Mouse (Mus musculus): Measurements from ENCODE around the gene Slco2a1. TPM values are rescaled to one million over a fixed set of nuclear protein-coding genes. Genes with fewer than 3 reads are reported as not detected.

The Slco2a1 gene
- total and polyA plus RNA-seq, 2 experiments from 2014 or later, result 5.7 to 10.2 TPM

DNA sequence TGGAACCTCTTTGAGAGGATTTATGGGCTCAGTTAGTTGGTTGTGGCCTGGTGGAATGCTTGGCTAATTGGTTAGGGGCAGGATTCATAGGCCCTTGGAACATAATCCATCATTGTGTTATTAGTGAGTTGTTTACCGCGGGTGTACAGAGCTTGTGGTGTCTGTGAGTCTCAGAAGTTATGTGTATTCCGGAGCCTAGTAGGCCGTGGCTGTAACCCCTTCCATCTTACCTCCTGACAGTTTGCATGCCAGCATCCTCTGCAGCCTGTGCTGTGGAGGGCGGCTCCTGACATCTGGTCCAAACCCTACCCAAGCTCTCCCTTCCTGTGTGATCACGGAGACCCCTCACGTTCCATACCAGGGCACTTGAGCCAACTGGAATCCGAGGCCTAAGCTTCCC is 125.8 kb downstream of the Slco2a1 start:
- no peak overlapping the region for H3K4me3 ChIP-seq (ENCODE audit: low read depth, low read length)
- H3K36me3 ChIP-seq (replicated peaks; ENCODE audit: control insufficient read depth, insufficient read depth, low read length), result no peaks in the 10 kb centered on the region
- DNase-seq (ENCODE audit: low spot score), result no peak
- peaks cover 5% of the 10 kb centered on the region; the same call in 1 of the 2 replicates for H3K4me1 ChIP-seq (ENCODE audit: control insufficient read depth, insufficient read depth)
- no peak for TF ChIP-seq CTCF (IDR thresholded peaks at IDR 0.05; ENCODE audit: low read depth)
- no peak for TF ChIP-seq EP300 (IDR thresholded peaks at IDR 0.05; ENCODE audit: low read depth)
- no peak overlapping the region for H3K4me2 ChIP-seq (ENCODE audit: low read depth, low read length)
- 85% methylated on average over 8 of the region's 8 CpGs for WGBS
- H3K9me3 ChIP-seq (replicated peaks; ENCODE audit: control insufficient read depth, low read length), result no peaks in the 10 kb centered on the region
- H3K9ac ChIP-seq (replicated peaks; ENCODE audit: low read depth, low read length), result no peak overlapping the region
- peaks cover 42% of the 10 kb centered on the region for H3K27me3 ChIP-seq (ENCODE audit: control insufficient read depth, insufficient read depth, low read length)
- ATAC-seq (ENCODE audit: insufficient read depth, low read depth), result no peak
- no peak overlapping the region for H3K27ac ChIP-seq (ENCODE audit: low read depth)

DNA sequence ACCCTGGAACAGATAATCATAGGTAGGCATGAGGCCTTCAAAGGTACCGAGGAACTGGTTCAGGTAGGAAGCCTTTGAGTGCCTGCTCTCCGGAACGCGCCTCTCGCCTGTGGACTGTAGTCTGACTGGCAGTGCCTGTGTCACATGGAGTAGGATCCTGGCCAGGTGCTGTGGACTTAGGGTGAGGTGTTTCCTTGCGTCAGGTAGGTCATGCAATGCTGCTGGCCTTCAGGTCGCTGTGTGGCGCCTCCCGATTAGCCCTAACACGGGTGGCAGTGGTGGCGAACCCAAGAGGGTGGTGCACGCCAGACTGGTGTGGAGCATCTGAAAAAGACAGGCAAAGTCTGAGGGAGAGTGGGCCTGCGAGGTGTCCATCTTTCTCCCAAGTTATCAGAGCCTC is 126.4 kb downstream of the Slco2a1 start:
- Histone ChIP-seq H3K27me3 (ENCODE audit: control insufficient read depth, insufficient read depth, low read length) (peaks cover 41% of the 10 kb centered on the region), H3K9ac (replicated peaks; ENCODE audit: low read depth, low read length) (no peak overlapping the region), H3K4me3 (ENCODE audit: low read depth, low read length) (no peak overlapping the region), H3K4me2 (ENCODE audit: low read depth, low read length) (no peak overlapping the region), H3K4me1 (ENCODE audit: control insufficient read depth, insufficient read depth) (peaks cover 5% of the 10 kb centered on the region; the same call in 1 of the 2 replicates), H3K36me3 (replicated peaks; ENCODE audit: control insufficient read depth, insufficient read depth, low read length) (no peaks in the 10 kb centered on the region), H3K9me3 (replicated peaks; ENCODE audit: control insufficient read depth, low read length) (no peaks in the 10 kb centered on the region), H3K27ac (ENCODE audit: low read depth) (no peak overlapping the region)
- WGBS, result 90% methylated on average over 13 of the region's 13 CpGs
- TF ChIP-seq EP300 (IDR thresholded peaks at IDR 0.05; ENCODE audit: low read depth), result no peak
- no peak for TF ChIP-seq CTCF (IDR thresholded peaks at IDR 0.05; ENCODE audit: low read depth)
- DNase-seq (ENCODE audit: low spot score), result no peak
- no peak for ATAC-seq (ENCODE audit: insufficient read depth, low read depth)

DNA sequence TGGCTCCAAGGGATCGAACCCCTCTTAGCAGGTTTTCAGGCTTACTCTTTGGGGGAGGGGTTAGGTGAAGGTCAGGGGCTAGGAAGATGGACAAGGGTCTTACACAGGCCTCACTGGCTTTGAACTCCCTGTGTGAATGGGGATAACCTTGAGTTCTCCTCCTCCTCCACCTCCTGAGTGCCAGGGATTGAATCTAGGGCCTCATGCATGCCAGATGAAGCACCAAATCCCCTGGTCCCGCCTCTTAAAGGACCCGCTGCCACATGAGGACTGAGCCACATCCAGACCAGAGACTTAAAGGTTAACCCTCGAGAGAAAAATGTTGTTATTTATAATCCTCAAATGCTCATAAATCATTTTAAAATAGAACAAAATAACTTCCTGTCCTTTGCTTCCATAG is 128.4 kb downstream of the Slco2a1 start:
- no peaks in the 10 kb centered on the region for H3K36me3 ChIP-seq (replicated peaks; ENCODE audit: control insufficient read depth, insufficient read depth, low read length)
- no peak overlapping the region for H3K4me3 ChIP-seq (ENCODE audit: low read depth, low read length)
- no peak for ATAC-seq (ENCODE audit: insufficient read depth, low read depth)
- H3K9ac ChIP-seq (replicated peaks; ENCODE audit: low read depth, low read length), result no peak overlapping the region
- H3K27ac ChIP-seq (ENCODE audit: low read depth), result no peak overlapping the region
- peaks cover 30% of the 10 kb centered on the region for H3K27me3 ChIP-seq (ENCODE audit: control insufficient read depth, insufficient read depth, low read length)
- TF ChIP-seq CTCF (IDR thresholded peaks at IDR 0.05; ENCODE audit: low read depth), result no peak
- TF ChIP-seq EP300 (IDR thresholded peaks at IDR 0.05; ENCODE audit: low read depth), result no peak
- H3K9me3 ChIP-seq (replicated peaks; ENCODE audit: control insufficient read depth, low read length), result no peaks in the 10 kb centered on the region
- 79% methylated on average over 4 of the region's 4 CpGs for WGBS
- no peak overlapping the region for H3K4me2 ChIP-seq (ENCODE audit: low read depth, low read length)
- no peaks in the 10 kb centered on the region for H3K4me1 ChIP-seq (ENCODE audit: control insufficient read depth, insufficient read depth)
- DNase-seq (ENCODE audit: low spot score), result no peak

DNA sequence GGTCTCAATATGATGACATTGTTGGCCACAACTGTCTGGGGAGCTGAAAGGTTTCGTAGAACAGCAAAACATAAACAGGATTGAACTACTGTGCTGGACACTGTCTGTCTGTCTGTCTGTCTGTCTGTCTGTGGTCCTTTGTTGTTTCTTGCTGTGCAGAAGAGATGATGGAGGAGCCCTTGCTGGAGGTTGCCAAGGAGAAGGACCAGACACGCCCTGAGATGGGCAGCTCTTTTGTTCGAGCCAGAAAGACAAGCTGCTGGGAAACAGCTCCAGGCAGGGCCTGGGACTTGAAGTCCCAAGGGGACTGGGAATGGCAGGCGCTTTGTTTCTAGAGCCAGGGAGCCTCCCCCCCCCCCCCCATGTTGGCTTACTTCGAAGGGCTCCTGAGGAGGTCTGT is 129.0 kb downstream of the Slco2a1 start:
- ATAC-seq (ENCODE audit: insufficient read depth, low read depth) (no peak), DNase-seq (ENCODE audit: low spot score) (no peak)
- TF ChIP-seq EP300 (IDR thresholded peaks at IDR 0.05; ENCODE audit: low read depth) (no peak), CTCF (IDR thresholded peaks at IDR 0.05; ENCODE audit: low read depth) (no peak)
- H3K9me3 ChIP-seq (replicated peaks; ENCODE audit: control insufficient read depth, low read length), result no peaks in the 10 kb centered on the region
- no peak overlapping the region for H3K4me2 ChIP-seq (ENCODE audit: low read depth, low read length)
- H3K27me3 ChIP-seq (ENCODE audit: control insufficient read depth, insufficient read depth, low read length), result peaks cover 24% of the 10 kb centered on the region
- H3K4me3 ChIP-seq (ENCODE audit: low read depth, low read length), result no peak overlapping the region
- no peaks in the 10 kb centered on the region for H3K36me3 ChIP-seq (replicated peaks; ENCODE audit: control insufficient read depth, insufficient read depth, low read length)
- H3K9ac ChIP-seq (replicated peaks; ENCODE audit: low read depth, low read length), result no peak overlapping the region
- no peak overlapping the region for H3K27ac ChIP-seq (ENCODE audit: low read depth)
- WGBS, result 78% methylated on average over 5 of the region's 5 CpGs
- H3K4me1 ChIP-seq (ENCODE audit: control insufficient read depth, insufficient read depth), result no peaks in the 10 kb centered on the region

DNA sequence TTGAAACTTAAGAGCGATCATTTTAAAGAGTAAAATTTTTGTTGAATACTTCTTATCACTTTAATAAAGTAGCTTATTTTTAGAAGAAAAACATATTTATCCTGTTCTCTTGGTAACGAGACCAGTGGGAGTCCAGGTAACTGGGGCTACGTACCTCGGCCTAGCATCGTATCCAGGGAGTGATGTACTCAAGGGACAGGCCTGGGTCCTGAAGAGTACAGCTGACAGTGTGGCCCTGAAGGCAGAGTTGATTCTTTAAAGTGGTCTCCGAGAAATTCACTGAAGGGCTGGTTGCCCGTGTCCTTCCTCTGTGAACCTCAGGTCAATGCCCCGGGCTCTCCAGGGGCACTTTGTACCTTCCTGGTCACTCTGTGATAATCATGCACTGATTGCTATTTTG is 129.4 kb downstream of the Slco2a1 start:
- ATAC-seq (ENCODE audit: insufficient read depth, low read depth) (no peak), DNase-seq (ENCODE audit: low spot score) (no peak)
- Histone ChIP-seq H3K27me3 (ENCODE audit: control insufficient read depth, insufficient read depth, low read length) (peaks cover 20% of the 10 kb centered on the region), H3K4me1 (ENCODE audit: control insufficient read depth, insufficient read depth) (no peaks in the 10 kb centered on the region), H3K4me3 (ENCODE audit: low read depth, low read length) (no peak overlapping the region), H3K9ac (replicated peaks; ENCODE audit: low read depth, low read length) (no peak overlapping the region), H3K36me3 (replicated peaks; ENCODE audit: control insufficient read depth, insufficient read depth, low read length) (no peaks in the 10 kb centered on the region), H3K27ac (ENCODE audit: low read depth) (no peak overlapping the region), H3K9me3 (replicated peaks; ENCODE audit: control insufficient read depth, low read length) (no peaks in the 10 kb centered on the region), H3K4me2 (ENCODE audit: low read depth, low read length) (no peak overlapping the region)
- 89% methylated on average over 8 of the region's 8 CpGs for WGBS
- TF ChIP-seq CTCF (IDR thresholded peaks at IDR 0.05; ENCODE audit: low read depth) (no peak), EP300 (IDR thresholded peaks at IDR 0.05; ENCODE audit: low read depth) (no peak)

DNA sequence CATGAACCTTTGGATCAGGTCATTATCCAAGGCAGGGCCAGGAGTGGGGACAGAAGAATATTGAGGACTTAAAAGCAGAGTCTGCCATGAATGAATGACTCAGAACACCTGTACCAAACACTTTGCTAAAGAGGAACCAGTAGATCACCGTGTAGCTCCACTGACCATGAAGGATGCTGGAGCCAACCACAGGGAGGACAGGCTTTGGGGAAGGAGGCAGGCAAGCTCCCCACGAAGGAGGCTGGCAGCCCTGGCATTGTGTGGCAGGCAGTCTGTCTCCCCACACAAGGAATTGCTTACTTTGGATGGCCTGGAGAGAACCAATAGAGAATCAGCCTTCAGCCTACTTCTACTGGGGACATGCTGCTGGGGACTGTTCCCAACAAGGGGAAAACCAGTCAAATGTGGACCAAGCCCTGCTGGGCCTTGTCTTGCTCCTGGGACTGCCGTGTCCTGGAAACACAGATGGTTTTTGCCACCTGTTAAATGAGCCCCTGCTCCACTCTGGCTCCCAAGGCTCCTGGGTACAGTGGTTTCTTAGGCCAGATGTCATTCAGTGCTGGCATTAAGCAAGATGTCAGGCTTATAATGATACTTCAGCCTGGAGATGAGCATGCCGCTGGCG is 130.3 kb downstream of the Slco2a1 start:
- Histone ChIP-seq H3K9ac (replicated peaks; ENCODE audit: low read depth, low read length) (no peak overlapping the region), H3K27ac (ENCODE audit: low read depth) (no peak overlapping the region), H3K4me1 (ENCODE audit: control insufficient read depth, insufficient read depth) (no peaks in the 10 kb centered on the region), H3K9me3 (replicated peaks; ENCODE audit: control insufficient read depth, low read length) (no peaks in the 10 kb centered on the region), H3K36me3 (replicated peaks; ENCODE audit: control insufficient read depth, insufficient read depth, low read length) (no peaks in the 10 kb centered on the region), H3K27me3 (ENCODE audit: control insufficient read depth, insufficient read depth, low read length) (peaks cover 11% of the 10 kb centered on the region), H3K4me3 (ENCODE audit: low read depth, low read length) (no peak overlapping the region), H3K4me2 (ENCODE audit: low read depth, low read length) (no peak overlapping the region)
- ATAC-seq (ENCODE audit: insufficient read depth, low read depth), result no peak
- 83% methylated on average over 5 of the region's 5 CpGs for WGBS
- TF ChIP-seq EP300 (IDR thresholded peaks at IDR 0.05; ENCODE audit: low read depth) (no peak), CTCF (IDR thresholded peaks at IDR 0.05; ENCODE audit: low read depth) (no peak)
- no peak for DNase-seq (ENCODE audit: low spot score)

Data from heart, postnatal 0 days (tissue).